Mouse (Mus musculus): ENCODE measurements around the gene Gm3045. TPM values are rescaled to one million over a fixed set of nuclear protein-coding genes. Genes with fewer than 3 reads are reported as not detected.

The Gm3045 gene
- total and polyA plus RNA-seq, 3 experiments = not detected

GRCm38 (mm10) chr13:56471951-56472350 is 45.6 kb downstream of the Gm3045 start:
- Histone ChIP-seq H3K27me3 (replicated peaks) (peaks cover 80% of the 10 kb centered on the region), H3K9ac (ENCODE audit: insufficient read depth, low read depth) (no peak overlapping the region), H3K27ac (ENCODE audit: insufficient read depth, low read depth) (no peak overlapping the region), H3K4me1 (ENCODE audit: control insufficient read depth in 1 of 2, insufficient read depth in 2 of 2) (peaks cover 2 to 16% of the 10 kb centered on the region in 2 experiments), H3K79me2 (replicated peaks; ENCODE audit: control insufficient read depth, extremely low read depth, insufficient read depth, poor library complexity, severe bottlenecking) (no peaks in the 10 kb centered on the region), H3K9me3 (replicated peaks; ENCODE audit: low read length) (no peaks in the 10 kb centered on the region), H3K4me2 (ENCODE audit: insufficient read depth, low read depth, poor library complexity, severe bottlenecking) (no peak overlapping the region), H3K36me3 (replicated peaks in 1 of 2; ENCODE audit: control insufficient read depth in 1 of 2, insufficient read depth in 1 of 2, low read length in 1 of 2) (no peaks in the 10 kb centered on the region), H3K4me3 (replicated peaks in 1 of 3; ENCODE audit: low read depth in 2 of 3, low read length in 2 of 3, poor library complexity in 1 of 3) (no peak overlapping the region)
- dilution Hi-C loops (cut with MboI; ENCODE audit: extremely low pct_ligation_motif_present, extremely low pct_unique_long_range_greater_than_20kb, low sequenced_read_pairs) = no loop called here
- TF ChIP-seq MAX (IDR thresholded peaks at IDR 0.05; ENCODE audit: low read length) = no peak
- no peak for TF ChIP-seq TBP (conservative IDR thresholded peaks at IDR 0.05; ENCODE audit: low read depth, low read length)
- TF ChIP-seq USF2 (conservative IDR thresholded peaks at IDR 0.05; ENCODE audit: low read depth, low read length) = peak; percentile 31
- TF ChIP-seq USF1 (IDR thresholded peaks at IDR 0.05; ENCODE audit: low read depth, low read length) = peak; percentile 32
- DNase-seq (ENCODE audit: extremely low read depth) = no peak
- in situ Hi-C loops (cut with MboI; ENCODE audit: low pct_ligation_motif_present, low pct_unique_long_range_greater_than_20kb, low sequenced_read_pairs) = loop anchor here (10.0 kb wide), 2 partner anchors 73 to 183 kb away; partner anchors contain the start of gene Lect2

- TF ChIP-seq ZC3H11A (IDR thresholded peaks at IDR 0.05; ENCODE audit: low read depth, low read length) (no peak), ZMIZ1 (IDR thresholded peaks at IDR 0.05; ENCODE audit: low read depth, low read length) (no peak)
- Histone ChIP-seq H3K79me2 (replicated peaks; ENCODE audit: control insufficient read depth, extremely low read depth, insufficient read depth, poor library complexity, severe bottlenecking) (no peaks in the 10 kb centered on the region), H3K9me3 (replicated peaks; ENCODE audit: low read length) (no peaks in the 10 kb centered on the region), H3K4me3 (replicated peaks in 1 of 3; ENCODE audit: low read depth in 2 of 3, low read length in 2 of 3, poor library complexity in 1 of 3) (no peak overlapping the region), H3K36me3 (replicated peaks in 1 of 2; ENCODE audit: control insufficient read depth in 1 of 2, insufficient read depth in 1 of 2, low read length in 1 of 2) (no peaks in the 10 kb centered on the region), H3K27ac (ENCODE audit: insufficient read depth, low read depth) (no peak overlapping the region), H3K27me3 (replicated peaks) (peaks cover 82% of the 10 kb centered on the region), H3K9ac (ENCODE audit: insufficient read depth, low read depth) (no peak overlapping the region), H3K4me1 (ENCODE audit: control insufficient read depth in 1 of 2, insufficient read depth in 2 of 2) (peaks cover 2 to 21% of the 10 kb centered on the region in 2 experiments), H3K4me2 (ENCODE audit: insufficient read depth, low read depth, poor library complexity, severe bottlenecking) (no peak overlapping the region)
- in situ Hi-C loops (cut with MboI; ENCODE audit: low pct_ligation_motif_present, low pct_unique_long_range_greater_than_20kb, low sequenced_read_pairs) = loop anchor here (10.0 kb wide), 2 partner anchors 72 to 182 kb away; partner anchors contain the start of gene Lect2
- dilution Hi-C loops (cut with MboI; ENCODE audit: extremely low pct_ligation_motif_present, extremely low pct_unique_long_range_greater_than_20kb, low sequenced_read_pairs) = no loop called here
- DNase-seq (ENCODE audit: extremely low read depth) = no peak
These were observed 46.3 kb downstream of the Gm3045 start for GRCm38 (mm10) chr13:56472661-56473060.

- dilution Hi-C loops (cut with MboI; ENCODE audit: extremely low pct_ligation_motif_present, extremely low pct_unique_long_range_greater_than_20kb, low sequenced_read_pairs) (no loop called here), in situ Hi-C loops (cut with MboI; ENCODE audit: low pct_ligation_motif_present, low pct_unique_long_range_greater_than_20kb, low sequenced_read_pairs) (loop anchor here (10.0 kb wide), 2 partner anchors 69 to 179 kb away; partner anchors contain the start of gene Lect2)
- H3K27ac ChIP-seq (ENCODE audit: insufficient read depth, low read depth) = no peak overlapping the region
- H3K4me2 ChIP-seq (ENCODE audit: insufficient read depth, low read depth, poor library complexity, severe bottlenecking) = peak overlapping the region; percentile 45; the same call in 1 of the 2 replicates
- no peak overlapping the region for H3K4me3 ChIP-seq (replicated peaks in 1 of 3; ENCODE audit: low read depth in 2 of 3, low read length in 2 of 3, poor library complexity in 1 of 3)
- no peaks in the 10 kb centered on the region for H3K36me3 ChIP-seq (replicated peaks in 1 of 2; ENCODE audit: control insufficient read depth in 1 of 2, insufficient read depth in 1 of 2, low read length in 1 of 2)
- H3K79me2 ChIP-seq (replicated peaks; ENCODE audit: control insufficient read depth, extremely low read depth, insufficient read depth, poor library complexity, severe bottlenecking) = no peaks in the 10 kb centered on the region
- peak; percentile 61 for DNase-seq (ENCODE audit: extremely low read depth)
- H3K4me1 ChIP-seq (ENCODE audit: control insufficient read depth in 1 of 2, insufficient read depth in 2 of 2) = peaks cover 2 to 21% of the 10 kb centered on the region in 2 experiments
- peaks cover 83% of the 10 kb centered on the region for H3K27me3 ChIP-seq (replicated peaks)
- no peak overlapping the region for H3K9ac ChIP-seq (ENCODE audit: insufficient read depth, low read depth)
- no peaks in the 10 kb centered on the region for H3K9me3 ChIP-seq (replicated peaks; ENCODE audit: low read length)
- TF ChIP-seq JUND (conservative IDR thresholded peaks at IDR 0.05; ENCODE audit: low read depth, low read length) (no peak), SIN3A (IDR thresholded peaks at IDR 0.05; ENCODE audit: low read length) (no peak), SMC3 (IDR thresholded peaks at IDR 0.05; ENCODE audit: low read depth, low read length) (peak; percentile 74), MXI1 (IDR thresholded peaks at IDR 0.05; ENCODE audit: low read depth, low read length) (no peak), RAD21 (IDR thresholded peaks at IDR 0.05; ENCODE audit: low read depth, low read length) (peak; percentile 94), CHD1 (IDR thresholded peaks at IDR 0.05; ENCODE audit: low read depth, low read length) (no peak), MYC (IDR thresholded peaks at IDR 0.05; ENCODE audit: low read depth, low read length) (no peak), USF1 (IDR thresholded peaks at IDR 0.05; ENCODE audit: low read depth, low read length) (no peak), IRF4 (IDR thresholded peaks at IDR 0.05; ENCODE audit: low read depth, low read length) (no peak), USF2 (conservative IDR thresholded peaks at IDR 0.05; ENCODE audit: low read depth, low read length) (no peak), ZKSCAN1 (IDR thresholded peaks at IDR 0.05; ENCODE audit: borderline replicate concordance, low read depth, low read length) (no peak), POLR2AphosphoS2 (IDR thresholded peaks at IDR 0.05; ENCODE audit: low read depth, low read length) (no peak), JUN (IDR thresholded peaks at IDR 0.05; ENCODE audit: insufficient read depth, low read depth, low read length) (no peak), CTCF (conservative IDR thresholded peaks at IDR 0.05 in 1 of 2, IDR thresholded peaks at IDR 0.05 in 1 of 2; ENCODE audit: low read depth in 2 of 2, low read length in 2 of 2) (peak; percentile 52 to 91), MAFK (IDR thresholded peaks at IDR 0.05; ENCODE audit: insufficient replicate concordance, low read length) (no peak), MEF2A (IDR thresholded peaks at IDR 0.05; ENCODE audit: borderline replicate concordance, low read depth, low read length) (no peak), E2F4 (IDR thresholded peaks at IDR 0.05; ENCODE audit: insufficient replicate concordance, low read depth, low read length) (no peak), MAX (IDR thresholded peaks at IDR 0.05; ENCODE audit: low read length) (no peak)
These were observed 49.0 kb downstream of the Gm3045 start for GRCm38 (mm10) chr13:56475363-56475762.
